Mouse (Mus musculus) C2C12 (cell line): ENCODE data around the gene Ptk7.

Experiments
- CEBPB ChIP-seq: IDR thresholded peaks from one replicate; pipeline ENCODE4 v1.6.1; 2011; ENCODE audit warnings: low read depth, mild to moderate bottlenecking, control low read depth, moderate library complexity
- CTCF ChIP-seq: IDR thresholded peaks from one replicate; pipeline ENCODE4 v1.5.1; 2011; ENCODE audit not compliant: control insufficient read depth, insufficient read depth, insufficient read length
- MAX ChIP-seq: IDR thresholded peaks from one replicate; pipeline ENCODE4 v1.6.1; 2011; ENCODE audit warnings: mild to moderate bottlenecking, control low read depth
- USF1 ChIP-seq: IDR thresholded peaks from one replicate; pipeline ENCODE4 v1.6.1; 2011; ENCODE audit warnings: low read depth, mild to moderate bottlenecking, control low read depth, moderate library complexity

- no peak for TF ChIP-seq CTCF
- no peak for TF ChIP-seq USF1
- no peak for TF ChIP-seq CEBPB
- no peak for TF ChIP-seq MAX
These were observed 32.0 kb upstream of the Ptk7 start for GRCm38 (mm10) chr17:46661351-46661750.
